Mouse (Mus musculus): ENCODE results near the gene Parn.
A peak's percentile ranks its signal among the peaks of the same experiment; 100 is the strongest.

Parn gene

DNA sequence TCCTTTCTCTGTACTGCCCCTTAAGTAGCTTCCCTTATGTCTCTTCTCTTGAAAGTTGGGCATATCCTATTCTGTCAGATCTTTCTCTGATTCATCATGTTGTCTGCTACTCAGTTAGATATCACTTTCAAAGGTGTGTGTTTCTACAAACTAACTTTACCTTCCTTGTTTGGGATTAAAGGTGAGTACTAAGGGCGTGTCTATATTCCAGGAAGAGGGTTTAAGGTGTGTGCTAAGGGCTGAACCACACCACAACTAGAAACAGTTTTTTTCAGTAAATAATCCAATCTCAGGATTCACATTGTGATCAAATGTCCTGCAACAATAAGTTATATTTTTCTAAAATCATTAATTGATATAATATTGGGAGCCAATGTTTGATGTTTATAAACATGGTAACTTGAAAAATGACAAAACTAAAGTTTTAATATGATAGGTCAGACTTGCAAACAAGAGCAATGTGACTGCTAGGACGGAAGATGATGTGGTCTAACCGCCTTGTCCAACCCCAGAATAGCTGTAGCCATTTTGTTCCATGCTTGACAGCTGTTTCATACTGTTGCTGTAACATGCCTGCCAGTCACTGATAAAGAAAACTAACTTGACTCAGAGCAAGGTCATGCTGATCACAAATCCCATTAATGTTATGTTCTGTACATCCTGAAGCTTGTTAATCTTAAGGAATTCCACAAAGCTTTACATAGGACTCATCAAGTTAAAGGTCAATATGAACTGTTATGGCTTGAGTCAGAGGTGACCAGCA, 46.0 kb downstream of the Parn start:
- no peak for DNase-seq (ENCODE audit: low spot score in 2 of 2)

DNA sequence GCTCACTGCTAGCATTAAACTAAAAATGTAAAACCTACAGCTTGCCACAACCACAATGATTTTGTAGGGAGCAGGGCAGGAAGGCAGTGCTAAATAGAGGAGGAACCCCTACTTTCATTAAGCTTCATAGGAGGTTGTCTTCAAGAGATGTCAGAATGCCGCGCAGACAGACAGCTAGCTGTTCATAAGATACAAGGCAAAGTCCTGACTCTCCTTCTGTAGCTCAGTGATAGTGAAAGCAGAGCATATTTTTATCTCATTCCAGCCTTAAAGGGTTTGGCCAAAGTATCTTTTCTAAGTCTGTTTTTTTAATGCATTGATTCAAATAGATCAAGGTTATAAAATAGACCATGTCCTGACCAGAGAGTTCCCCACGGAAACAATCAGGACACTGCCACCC, 47.8 kb downstream of the Parn start:
- no peak for DNase-seq (ENCODE audit: low spot score in 2 of 2)

DNA sequence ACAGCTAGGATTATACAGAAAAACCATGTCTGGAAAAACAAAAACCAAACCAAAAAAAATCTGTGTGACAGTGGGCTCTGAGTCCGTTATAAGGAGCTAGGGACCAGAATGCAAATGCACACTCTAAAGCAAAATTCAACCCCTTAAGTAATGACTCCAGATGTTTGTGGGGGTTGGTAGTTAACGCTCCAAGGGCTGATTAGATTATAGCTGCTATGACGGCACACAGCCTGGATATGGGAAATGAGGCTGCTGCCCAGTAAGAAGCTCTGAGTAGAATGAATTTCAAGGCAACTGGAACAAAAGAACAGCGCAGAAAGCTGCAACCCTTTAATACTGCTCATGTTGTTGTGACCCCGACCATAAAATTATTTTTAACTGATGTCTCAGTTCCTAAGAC, 52.7 kb downstream of the Parn start:
- DNase-seq (ENCODE audit: low spot score in 2 of 2): no peak

- peak in 1 of 2 experiments; percentile 5 for DNase-seq (ENCODE audit: low spot score in 2 of 2)
These were observed 55.4 kb downstream of the Parn start for GRCm38 (mm10) chr16:13612571-13612970.

DNA sequence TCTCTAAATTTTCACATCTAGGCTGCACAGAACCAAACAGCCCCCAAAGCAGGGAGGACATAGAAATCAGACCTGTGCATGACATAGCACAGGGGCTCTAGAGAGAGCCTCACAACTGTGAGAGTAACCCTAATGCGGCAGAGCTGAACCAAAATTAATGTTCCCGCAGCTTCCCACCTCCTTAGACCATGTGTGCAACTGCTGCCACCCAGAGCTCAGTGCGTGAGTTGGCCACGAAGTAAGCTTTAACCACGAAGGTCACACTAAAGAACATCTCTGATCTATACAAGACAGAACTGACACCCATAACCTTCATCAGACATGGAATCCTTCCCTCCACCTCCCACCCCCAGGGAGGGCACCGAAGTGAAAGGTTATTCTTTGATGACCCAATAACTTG, 55.9 kb downstream of the Parn start:
- no peak for DNase-seq (ENCODE audit: low spot score in 2 of 2)

- DNase-seq (ENCODE audit: low spot score in 2 of 2): no peak
These were observed 56.6 kb downstream of the Parn start for GRCm38 (mm10) chr16:13611399-13611798.

- no peak for DNase-seq (ENCODE audit: low spot score in 2 of 2)
These were observed 57.0 kb downstream of the Parn start for GRCm38 (mm10) chr16:13610951-13611381.

DNA sequence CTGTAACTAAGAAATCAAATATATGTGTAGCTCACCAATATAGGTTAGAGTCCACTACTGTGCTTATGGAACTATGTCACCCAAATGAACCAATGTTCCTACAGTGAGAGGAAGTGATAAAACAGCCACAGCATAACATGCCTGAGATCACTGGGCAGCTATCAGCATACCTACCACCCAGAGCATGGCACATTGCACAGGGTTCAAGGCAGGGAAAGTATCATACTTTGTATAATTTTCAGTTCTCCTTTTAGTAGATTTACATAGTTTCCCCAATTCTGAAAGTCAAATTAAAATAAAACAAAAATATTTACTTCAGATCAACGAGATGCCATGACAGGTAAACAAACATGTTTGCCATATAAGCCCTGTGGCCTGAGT, 59.3 kb downstream of the Parn start:
- DNase-seq (ENCODE audit: low spot score in 2 of 2): no peak

DNA sequence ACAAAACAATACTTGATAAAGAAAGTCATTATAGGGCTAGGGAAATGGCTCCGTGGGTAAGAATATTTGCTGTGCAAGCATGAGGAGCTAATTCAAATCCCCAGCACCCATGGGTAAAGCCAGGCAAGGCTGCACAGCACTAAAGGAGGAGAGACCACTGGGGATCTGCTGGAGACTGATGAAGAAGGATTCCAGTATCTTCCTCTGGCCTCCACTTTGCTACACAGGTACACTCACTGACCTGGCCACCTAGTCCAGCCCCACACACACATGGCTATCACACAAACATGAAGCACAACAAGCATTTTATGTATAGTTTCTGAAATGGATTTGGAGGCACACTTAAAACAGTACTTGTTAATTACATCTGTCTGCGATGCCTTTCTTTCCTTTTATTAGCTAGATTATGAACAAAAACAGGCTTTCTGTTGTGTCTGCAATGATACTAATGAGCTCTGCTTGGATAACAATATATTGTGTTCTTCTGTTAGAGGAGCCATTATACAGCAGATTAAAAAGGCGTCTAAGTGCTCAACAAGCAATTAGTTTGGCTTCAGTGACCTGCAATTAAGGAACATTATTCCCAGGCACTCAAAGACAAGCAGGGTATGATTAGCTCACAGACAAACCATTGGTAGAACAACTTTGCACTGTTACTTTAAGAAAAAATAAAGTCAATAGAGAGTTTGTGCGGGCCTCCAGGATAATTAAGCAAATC, 59.8 kb downstream of the Parn start:
- no peak for DNase-seq (ENCODE audit: low spot score in 2 of 2)

- no peak for DNase-seq (ENCODE audit: low spot score in 2 of 2)
These were observed 65.2 kb downstream of the Parn start for GRCm38 (mm10) chr16:13602779-13603178.

DNA sequence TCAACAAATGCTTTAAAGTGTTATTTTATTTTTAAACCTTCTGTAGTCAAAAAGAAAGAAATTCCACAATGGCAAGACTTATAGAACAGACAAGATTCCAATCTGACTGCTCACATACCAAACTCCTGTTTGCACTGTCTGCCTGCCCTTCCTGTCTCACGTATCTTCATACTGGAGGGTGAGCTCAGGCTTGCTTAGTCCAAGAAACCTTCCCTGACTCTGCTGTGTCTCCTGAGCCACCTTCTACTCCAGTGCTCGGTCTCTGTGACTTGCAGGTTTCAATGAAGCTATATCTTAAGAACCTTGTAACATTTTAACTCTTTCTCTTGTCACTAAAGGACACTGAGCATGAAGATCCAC, 78.9 kb downstream of the Parn start:
- DNase-seq (ENCODE audit: low spot score in 2 of 2): no peak

DNA sequence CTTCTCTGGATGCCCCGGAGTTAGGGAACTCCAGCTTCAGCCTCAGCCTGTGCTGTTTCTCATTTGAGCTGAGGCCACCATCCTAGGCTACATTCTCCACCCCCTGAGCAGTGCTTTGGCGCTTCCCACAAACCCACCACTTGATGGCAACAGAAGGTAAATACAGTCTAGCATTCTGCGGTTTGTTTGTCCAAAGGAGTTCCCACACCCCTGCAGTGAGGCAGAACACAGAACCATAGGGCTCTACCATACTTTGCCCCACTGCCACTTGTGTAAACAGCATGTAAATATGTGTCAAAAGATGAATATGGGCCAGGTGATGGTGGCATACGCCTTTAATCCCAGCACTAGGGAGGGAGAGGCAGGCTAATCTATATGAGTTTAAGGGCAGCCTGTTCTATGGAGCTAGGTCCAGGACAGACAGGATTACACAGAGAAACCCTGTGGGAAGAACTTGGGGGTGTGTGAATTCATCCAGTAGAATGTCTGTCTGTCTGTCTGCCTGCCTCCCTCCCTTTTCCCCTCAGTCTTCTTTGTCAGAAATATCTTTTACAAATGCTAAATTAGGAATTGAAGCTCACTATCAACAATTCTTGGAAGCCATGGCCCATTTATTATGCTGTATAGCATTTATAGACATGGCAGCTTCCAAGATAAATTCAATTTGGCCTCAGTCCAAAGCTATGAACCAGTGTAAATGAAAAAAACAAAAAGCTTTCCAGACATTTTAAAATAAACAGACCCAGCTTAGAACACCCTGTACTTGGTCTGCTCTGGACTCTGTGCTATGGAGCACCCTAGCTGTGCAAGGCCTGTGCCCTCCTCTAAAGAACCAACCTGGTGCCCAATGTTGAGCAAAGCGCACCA, 79.6 kb downstream of the Parn start:
- no peak for DNase-seq (ENCODE audit: low spot score in 2 of 2)

- no peak for DNase-seq (ENCODE audit: low spot score in 2 of 2)
These were observed 82.7 kb downstream of the Parn start for GRCm38 (mm10) chr16:13585234-13585633.

DNA sequence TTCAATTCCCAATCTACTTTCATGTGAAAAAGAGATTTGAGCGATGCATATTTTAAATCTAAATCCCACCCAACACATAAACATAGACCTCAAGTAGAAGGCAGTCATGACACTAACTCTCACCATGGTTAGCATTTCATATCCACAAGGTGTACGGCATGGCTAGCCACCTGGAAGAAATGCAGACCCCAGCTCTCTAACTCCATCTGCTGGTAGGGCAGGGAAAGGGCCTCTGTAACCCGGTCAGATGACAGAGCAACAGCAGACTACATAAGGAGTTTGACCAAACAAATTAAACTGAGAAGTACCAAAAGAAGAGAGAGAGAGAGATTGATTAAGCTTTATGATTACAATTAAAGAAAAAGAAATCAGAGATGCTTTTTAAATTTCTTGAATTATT, 87.2 kb downstream of the Parn start:
- DNase-seq (ENCODE audit: low spot score in 2 of 2): no peak

DNA sequence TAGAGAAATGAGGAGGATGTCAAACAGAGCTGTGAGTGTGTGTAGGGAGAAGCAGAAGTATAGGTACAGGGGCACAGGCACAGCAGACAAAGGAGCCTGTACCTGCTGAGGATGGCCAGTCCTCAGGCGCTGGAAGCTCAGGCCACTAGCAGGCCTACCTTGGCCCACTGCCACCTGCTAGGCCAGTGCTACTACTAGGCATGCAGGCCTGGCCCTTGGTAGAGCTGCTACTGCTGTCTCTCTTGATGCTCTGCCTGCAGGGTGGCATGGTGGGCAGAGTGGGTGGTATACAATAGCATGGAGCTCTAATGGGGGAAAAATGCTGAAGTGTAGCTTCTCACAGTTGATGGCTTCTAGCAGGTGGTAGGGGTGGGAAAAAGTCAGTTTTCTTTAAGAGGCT, 88.0 kb downstream of the Parn start:
- DNase-seq (ENCODE audit: low spot score in 2 of 2): no peak

DNA sequence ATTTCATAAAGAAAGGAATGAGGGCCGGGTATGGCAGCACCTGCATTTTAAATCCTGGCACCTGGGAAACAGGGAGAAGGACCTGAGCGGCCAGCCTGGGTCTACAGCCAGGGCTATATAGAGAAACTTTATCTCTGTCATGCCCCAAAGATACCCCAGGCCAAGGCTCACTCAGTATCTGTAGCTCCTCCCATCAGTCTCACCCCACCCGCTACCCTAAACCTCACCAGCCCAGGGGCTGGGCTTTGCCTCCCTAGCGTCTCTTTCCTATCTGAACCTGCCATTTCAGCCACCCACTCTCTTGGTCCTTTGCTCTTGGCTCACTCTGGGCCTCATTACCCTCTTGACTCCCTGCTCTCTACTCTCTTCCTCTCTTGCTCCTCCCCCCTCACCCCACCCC, 92.7 kb downstream of the Parn start:
- DNase-seq (ENCODE audit: low spot score in 2 of 2): no peak

- no peak for DNase-seq (ENCODE audit: low spot score in 2 of 2)
These were observed 99.7 kb downstream of the Parn start for GRCm38 (mm10) chr16:13568280-13568679.

GRCm38 (mm10) chr16:13567614-13568013, 100.4 kb downstream of the Parn start:
- no peak for DNase-seq (ENCODE audit: low spot score in 2 of 2)

GRCm38 (mm10) chr16:13566351-13566750, 101.6 kb downstream of the Parn start:
- DNase-seq (ENCODE audit: low spot score in 2 of 2): no peak

- peak; percentile 23 to 44 for DNase-seq (ENCODE audit: low spot score in 2 of 2)
These were observed 102.7 kb downstream of the Parn start for GRCm38 (mm10) chr16:13565291-13565690.

GRCm38 (mm10) chr16:13557784-13558183, 110.2 kb downstream of the Parn start:
- no peak for DNase-seq (ENCODE audit: low spot score in 2 of 2)

DNA sequence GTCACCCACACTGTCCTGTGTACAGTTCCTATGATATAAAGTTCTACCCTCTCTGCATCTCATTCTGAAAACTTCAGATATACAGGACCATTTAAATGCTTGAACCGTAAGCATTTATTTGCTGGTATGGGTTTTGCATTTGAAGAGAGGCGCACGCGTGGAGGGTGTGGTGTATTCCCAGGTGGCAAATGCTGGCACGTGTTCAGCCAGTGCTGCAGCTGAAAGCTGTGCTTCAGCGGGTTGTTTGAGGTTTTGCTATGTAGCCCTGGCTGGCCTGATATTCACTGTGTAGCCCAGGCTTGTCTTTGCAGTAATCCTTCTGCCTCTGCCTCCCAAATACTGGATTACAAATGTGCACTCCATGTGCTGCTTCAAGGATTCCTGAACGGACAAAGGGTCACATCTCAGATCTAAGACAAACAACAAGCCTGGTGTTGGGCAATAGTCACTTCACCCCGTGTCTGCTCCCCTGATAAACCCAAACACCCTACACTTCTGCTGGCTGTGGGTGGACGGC, 111.0 kb downstream of the Parn start:
- no peak for DNase-seq (ENCODE audit: low spot score in 2 of 2)

Measured in left cerebral cortex, adult 9 months (tissue).